Mouse (Mus musculus) midbrain, embryonic 14.5 days (tissue): ENCODE measurements around the gene 1700019D03Rik. TPM values are rescaled to one million over a fixed set of nuclear protein-coding genes. Genes with fewer than 3 reads are reported as not detected.
A peak's percentile ranks its signal among the peaks of the same experiment; 100 is the strongest.

Source experiments
- ATAC-seq: fragments of 200-750 bp; cut with Nextera tagmentation; 2 replicates; pipeline ENCODE4 v1.8.0; 2017; ENCODE audit warnings: moderate number of reproducible peaks, moderate library complexity; ENCODE audit not compliant: low FRiP score, low TSS enrichment
- DNase-seq: peaks from one replicate; pipeline ENCODE4 v3.0.0-alpha.2; 2015
- H3K27ac ChIP-seq: fragments of 300-500 bp; sonication (generic); replicated peaks from 2 replicates; pipeline ENCODE4 v1.5.1; 2014; ENCODE audit warnings: mild to moderate bottlenecking, low read depth, low read length, moderate library complexity
- H3K27me3 ChIP-seq: fragments of 300-500 bp; sonication (generic); 2 replicates; pipeline ENCODE4 v1.6.1; 2014; ENCODE audit warnings: low read length, control low read depth, mixed read lengths; ENCODE audit not compliant: control insufficient read depth, insufficient read depth
- H3K36me3 ChIP-seq: fragments of 300-500 bp; sonication (generic); 2 replicates; pipeline ENCODE4 v1.6.1; 2014; ENCODE audit warnings: low read length, control low read depth; ENCODE audit not compliant: control insufficient read depth, insufficient read depth
- H3K4me1 ChIP-seq: fragments of 300-500 bp; sonication (generic); 2 replicates; pipeline ENCODE4 v1.6.1; 2014; ENCODE audit warnings: mild to moderate bottlenecking, antibody characterized with exemption, low read length, control low read depth; ENCODE audit not compliant: control insufficient read depth, insufficient read depth
- H3K4me2 ChIP-seq: fragments of 300-500 bp; sonication (generic); 2 replicates; pipeline ENCODE4 v1.6.1; 2014; ENCODE audit warnings: mild to moderate bottlenecking, low read length, moderate library complexity
- H3K4me3 ChIP-seq: fragments of 300-500 bp; sonication (generic); replicated peaks from 2 replicates; pipeline ENCODE4 v1.5.1; 2014; ENCODE audit warnings: low read depth, low read length
- H3K9ac ChIP-seq: fragments of 300-500 bp; sonication (generic); replicated peaks from 2 replicates; pipeline ENCODE4 v1.6.1; 2014; ENCODE audit warnings: mild to moderate bottlenecking, low read length, moderate library complexity
- H3K9me3 ChIP-seq: fragments of 300-500 bp; sonication (generic); 2 replicates; pipeline ENCODE4 v1.6.1; 2016; ENCODE audit warnings: low read length, control low read depth, mixed read lengths; ENCODE audit not compliant: control insufficient read depth
- WGBS: fragments of 180-500 bp; shearing (Covaris S2); extraction: QIAGEN DNeasy Blood & Tissue Kit; methylation state at CpG from one replicate; pipeline ENCODE4 v1.1.7; 2014; 5-methylcytosine and 5-hydroxymethylcytosine counted together
- polyA plus RNA-seq: library from polyadenylated mRNA; unstranded; fragments of >200 nt; fragmentation: Nextera tagmentation; extraction: Ambion mirVana; gene quantifications from 2 replicates; pipeline ENCODE4 v1.2.1, GENCODE M21; 2014

Gene 1700019D03Rik
- polyA plus RNA-seq, result 2.8 and 3.0 TPM in 2 replicates

DNA sequence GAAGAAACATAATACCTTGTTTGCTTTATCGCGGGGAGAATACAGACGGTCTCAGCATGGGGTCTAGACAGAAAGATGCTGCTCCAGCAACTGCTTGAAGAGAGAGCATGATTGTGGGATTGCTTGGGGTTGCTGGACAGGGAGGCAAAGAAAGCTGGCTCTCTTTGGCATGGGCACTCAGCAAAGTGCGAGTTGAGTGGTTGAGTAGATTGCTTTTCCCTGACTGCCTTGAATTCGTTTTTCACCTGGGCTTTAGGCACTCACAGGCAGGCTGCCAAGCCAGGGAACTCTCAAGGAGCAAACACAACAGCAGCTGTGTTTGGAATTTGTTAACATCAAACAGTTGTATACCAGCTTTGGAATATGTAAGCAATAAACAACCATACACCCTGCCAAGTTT is at the start of gene 1700019D03Rik:
1700019D03Rik (minus strand) TSS at position 101 of the 400 bp plus-strand sequence.
- no peaks in the 10 kb centered on the region for H3K9me3 ChIP-seq
- no peaks in the 10 kb centered on the region for H3K36me3 ChIP-seq
- ATAC-seq (no peak), DNase-seq (no peak)
- no peak within 1 kb of the TSS for H3K4me2 ChIP-seq
- 73% methylated on average over 5 of the region's 5 CpGs for WGBS
- H3K27ac ChIP-seq, result no peak within 1 kb of the TSS
- H3K27me3 ChIP-seq, result no peaks in the 10 kb centered on the region
- H3K4me1 ChIP-seq, result no peaks in the 10 kb centered on the region
- H3K4me3 ChIP-seq, result no peak within 1 kb of the TSS
- H3K9ac ChIP-seq, result no peak within 1 kb of the TSS

DNA sequence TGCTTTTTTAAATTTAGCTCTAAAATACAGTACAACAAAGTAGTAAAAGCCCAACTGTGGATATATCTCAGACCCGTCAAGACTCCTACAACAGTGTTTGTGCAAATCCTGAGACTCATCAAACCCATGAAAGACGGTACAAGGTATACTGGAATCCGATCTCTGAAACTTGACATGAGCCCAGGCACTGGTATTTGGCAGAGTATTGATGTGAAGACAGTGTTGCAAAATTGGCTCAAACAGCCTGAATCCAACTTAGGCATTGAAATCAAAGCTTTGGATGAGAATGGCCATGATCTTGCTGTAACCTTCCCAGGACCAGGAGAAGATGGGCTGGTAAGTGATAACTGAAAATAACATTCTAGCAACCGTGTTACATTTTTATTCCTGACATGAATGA is 43.9 kb upstream of the 1700019D03Rik start:
- H3K36me3 ChIP-seq, result no peaks in the 10 kb centered on the region
- no peaks in the 10 kb centered on the region for H3K9me3 ChIP-seq
- no peak overlapping the region for H3K4me2 ChIP-seq
- 90% methylated on average over 4 of the region's 4 CpGs for WGBS
- ATAC-seq (no peak), DNase-seq (no peak)
- H3K27ac ChIP-seq, result no peak overlapping the region
- H3K9ac ChIP-seq, result no peak overlapping the region
- no peaks in the 10 kb centered on the region for H3K27me3 ChIP-seq
- H3K4me3 ChIP-seq, result no peak overlapping the region
- H3K4me1 ChIP-seq, result 0 out of 2 replicates have a peak, but pooled peaks cover 10% of the 10 kb centered on the region

DNA sequence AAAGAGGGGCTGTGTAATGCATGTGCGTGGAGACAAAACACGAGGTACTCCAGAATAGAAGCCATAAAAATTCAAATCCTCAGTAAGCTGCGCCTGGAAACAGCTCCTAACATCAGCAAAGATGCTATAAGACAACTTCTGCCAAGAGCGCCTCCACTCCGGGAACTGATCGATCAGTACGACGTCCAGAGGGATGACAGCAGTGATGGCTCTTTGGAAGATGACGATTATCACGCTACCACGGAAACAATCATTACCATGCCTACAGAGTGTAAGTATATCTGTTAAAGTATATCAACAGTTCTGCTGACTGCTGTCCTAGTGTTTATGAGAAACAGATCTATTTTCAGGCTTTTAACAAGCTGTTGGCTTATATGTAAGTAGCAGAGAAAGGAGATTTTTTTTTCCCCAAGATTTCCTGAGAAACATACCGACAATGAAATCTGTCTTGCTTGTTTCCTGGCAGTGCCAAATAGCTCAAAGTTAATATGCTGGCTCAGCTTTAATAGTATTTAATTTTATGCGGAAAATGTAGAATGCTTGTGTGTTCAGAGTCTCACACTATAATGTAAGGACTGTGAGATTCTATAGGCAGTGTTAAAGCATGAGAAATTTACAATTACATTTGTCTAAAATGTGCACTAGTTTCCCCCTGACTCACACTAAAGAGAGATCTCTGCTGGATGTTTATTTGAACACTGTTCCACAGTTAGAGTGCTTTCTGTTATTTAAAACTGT is 42.1 kb upstream of the 1700019D03Rik start:
- Histone ChIP-seq H3K4me3 (no peak overlapping the region), H3K4me2 (no peak overlapping the region), H3K27ac (0 out of 2 replicates have a peak overlapping the region, but pooled peaks have one; percentile 9), H3K27me3 (no peaks in the 10 kb centered on the region), H3K36me3 (no peaks in the 10 kb centered on the region), H3K9ac (no peak overlapping the region), H3K9me3 (no peaks in the 10 kb centered on the region), H3K4me1 (0 out of 2 replicates have a peak, but pooled peaks cover 10% of the 10 kb centered on the region)
- DNase-seq, result peak; percentile 20
- ATAC-seq, result no peak
- 53% methylated on average over 13 of the region's 13 CpGs for WGBS

DNA sequence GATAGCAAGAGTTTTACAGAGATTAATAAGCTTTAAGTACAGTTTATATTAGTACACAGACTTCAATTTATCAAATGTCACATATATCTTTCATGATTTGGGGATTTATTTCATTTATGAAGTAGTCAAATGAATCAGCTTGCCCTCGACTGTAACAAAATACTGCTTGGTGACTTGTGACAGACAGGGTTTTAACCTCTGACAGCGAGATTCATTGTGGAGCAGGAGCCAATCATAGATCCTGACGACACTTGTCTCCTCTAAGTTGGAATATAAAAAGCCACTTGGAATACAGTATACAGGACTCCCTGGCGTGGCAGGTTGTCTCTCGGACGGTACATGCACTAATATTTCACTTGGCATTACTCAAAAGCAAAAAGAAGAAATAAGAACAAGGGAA is 41.4 kb upstream of the 1700019D03Rik start, which contains the start of gene Mstn:
Mstn (plus strand) TSS at position 301 of the 400 bp plus-strand sequence.
- Histone ChIP-seq H3K9me3 (no peaks in the 10 kb centered on the region), H3K4me3 (no peak within 1 kb of the TSS), H3K9ac (no peak within 1 kb of the TSS), H3K4me2 (no peak within 1 kb of the TSS), H3K36me3 (no peaks in the 10 kb centered on the region), H3K4me1 (0 out of 2 replicates have a peak, but pooled peaks cover 10% of the 10 kb centered on the region), H3K27ac (0 out of 2 replicates have a peak within 1 kb of the TSS, but pooled peaks have one; percentile 9), H3K27me3 (no peaks in the 10 kb centered on the region)
- DNase-seq, result no peak
- no peak for ATAC-seq
- 61% methylated on average over 6 of the region's 6 CpGs for WGBS

GRCm38 (mm10) chr1:53060499-53060898 is 40.5 kb upstream of the 1700019D03Rik start:
- Histone ChIP-seq H3K9ac (no peak overlapping the region), H3K4me1 (0 out of 2 replicates have a peak, but pooled peaks cover 10% of the 10 kb centered on the region), H3K9me3 (no peaks in the 10 kb centered on the region), H3K4me2 (no peak overlapping the region), H3K4me3 (no peak overlapping the region), H3K27me3 (no peaks in the 10 kb centered on the region), H3K27ac (no peak overlapping the region), H3K36me3 (no peaks in the 10 kb centered on the region)
- DNase-seq, result no peak
- 41% methylated on average over 8 of the region's 8 CpGs for WGBS
- ATAC-seq, result peak; percentile 24; the same call in 1 of the 2 replicates

- no peak overlapping the region for H3K9ac ChIP-seq
- no peaks in the 10 kb centered on the region for H3K9me3 ChIP-seq
- H3K4me1 ChIP-seq, result 0 out of 2 replicates have a peak, but pooled peaks cover 10% of the 10 kb centered on the region
- DNase-seq (no peak), ATAC-seq (no peak)
- H3K4me2 ChIP-seq, result no peak overlapping the region
- no peaks in the 10 kb centered on the region for H3K36me3 ChIP-seq
- H3K27ac ChIP-seq, result no peak overlapping the region
- 86% methylated on average over 5 of the region's 5 CpGs for WGBS
- H3K4me3 ChIP-seq, result no peak overlapping the region
- H3K27me3 ChIP-seq, result no peaks in the 10 kb centered on the region
Observed at GRCm38 (mm10) chr1:53059106-53059505, 39.1 kb upstream of the 1700019D03Rik start.

GRCm38 (mm10) chr1:53053087-53054022 is 33.4 kb upstream of the 1700019D03Rik start:
- Histone ChIP-seq H3K4me2 (no peak overlapping the region), H3K4me3 (no peak overlapping the region), H3K27me3 (no peaks in the 10 kb centered on the region), H3K27ac (no peak overlapping the region), H3K4me1 (no peaks in the 10 kb centered on the region), H3K36me3 (no peaks in the 10 kb centered on the region), H3K9ac (no peak overlapping the region), H3K9me3 (no peaks in the 10 kb centered on the region)
- peak; percentile 88 for DNase-seq
- ATAC-seq, result peak; percentile 54; the same call in 1 of the 2 replicates
- 48% methylated on average over 9 of the region's 9 CpGs for WGBS

GRCm38 (mm10) chr1:53049763-53050427 is 29.9 kb upstream of the 1700019D03Rik start:
- Histone ChIP-seq H3K4me3 (no peak overlapping the region), H3K4me2 (no peak overlapping the region), H3K4me1 (no peaks in the 10 kb centered on the region), H3K9ac (no peak overlapping the region), H3K27ac (no peak overlapping the region), H3K27me3 (no peaks in the 10 kb centered on the region), H3K9me3 (no peaks in the 10 kb centered on the region), H3K36me3 (no peaks in the 10 kb centered on the region)
- 90% methylated on average over 8 of the region's 8 CpGs for WGBS
- DNase-seq, result no peak
- no peak for ATAC-seq
